Mouse (Mus musculus) gastrocnemius, postnatal 25 days (tissue): ENCODE data around the gene 1700025G04Rik. TPM values are rescaled to one million over a fixed set of nuclear protein-coding genes. Genes with fewer than 3 reads are reported as not detected.
A peak's percentile ranks its signal among the peaks of the same experiment; 100 is the strongest.
"Not testable (repeated sequence)": the region's sequence is repeated elsewhere in the genome, so short reads cannot be mapped to it uniquely, and the experiment has no call there.

Source experiments
- DNase-seq: peaks from one replicate; pipeline ENCODE4 v3.0.0; 2022
- total RNA-seq, 2 experiments: library from RNA; stranded (reverse); gene quantifications; 1 replicate in 1 of 2; 2 replicates in 1 of 2; pipeline ENCODE4 v1.2.3; 2021

The 1700025G04Rik gene
- total RNA-seq, 2 experiments from 2014 or later = 61.5 to 64.0 TPM

- DNase-seq = no peak
These were observed 239.8 kb downstream of the 1700025G04Rik start for GRCm38 (mm10) chr1:151849993-151850608.

GRCm38 (mm10) chr1:151848286-151848685, 241.6 kb downstream of the 1700025G04Rik start:
- no peak for DNase-seq

- no peak for DNase-seq
These were observed 243.8 kb downstream of the 1700025G04Rik start for GRCm38 (mm10) chr1:151845926-151846782.

- DNase-seq = no peak
These were observed 244.6 kb downstream of the 1700025G04Rik start for GRCm38 (mm10) chr1:151845252-151845832.

GRCm38 (mm10) chr1:151840345-151840744, 249.6 kb downstream of the 1700025G04Rik start:
- DNase-seq = not testable (repeated sequence)

- DNase-seq = no peak
These were observed 254.7 kb downstream of the 1700025G04Rik start for GRCm38 (mm10) chr1:151835261-151835660.

GRCm38 (mm10) chr1:151831791-151832190, 258.1 kb downstream of the 1700025G04Rik start:
- DNase-seq = no peak

- peak; percentile 14 for DNase-seq
These were observed 264.9 kb downstream of the 1700025G04Rik start for GRCm38 (mm10) chr1:151825065-151825464.

GRCm38 (mm10) chr1:151820457-151820856, 269.5 kb downstream of the 1700025G04Rik start:
- DNase-seq = no peak

- DNase-seq = no peak
These were observed 270.7 kb downstream of the 1700025G04Rik start for GRCm38 (mm10) chr1:151819190-151819589.

- no peak for DNase-seq
These were observed 273.9 kb downstream of the 1700025G04Rik start for GRCm38 (mm10) chr1:151816051-151816450.

- no peak for DNase-seq
These were observed 277.8 kb downstream of the 1700025G04Rik start for GRCm38 (mm10) chr1:151812004-151812712.

- no peak for DNase-seq
These were observed 278.5 kb downstream of the 1700025G04Rik start for GRCm38 (mm10) chr1:151811456-151811855.

- DNase-seq = no peak
These were observed 279.1 kb downstream of the 1700025G04Rik start for GRCm38 (mm10) chr1:151810628-151811421.

- no peak for DNase-seq
These were observed 282.6 kb downstream of the 1700025G04Rik start for GRCm38 (mm10) chr1:151807286-151807685.

GRCm38 (mm10) chr1:151802795-151803194, 287.1 kb downstream of the 1700025G04Rik start:
- not testable (repeated sequence) for DNase-seq
